Mouse (Mus musculus): ENCODE results near the gene Sorcs2. TPM values are rescaled to one million over a fixed set of nuclear protein-coding genes. Genes with fewer than 3 reads are reported as not detected.

The Sorcs2 gene
- polyA plus RNA-seq (2015; fragmentation: Nextera tagmentation; extraction: Ambion mirVana) = 7.3 and 7.9 TPM in 2 replicates

DNA sequence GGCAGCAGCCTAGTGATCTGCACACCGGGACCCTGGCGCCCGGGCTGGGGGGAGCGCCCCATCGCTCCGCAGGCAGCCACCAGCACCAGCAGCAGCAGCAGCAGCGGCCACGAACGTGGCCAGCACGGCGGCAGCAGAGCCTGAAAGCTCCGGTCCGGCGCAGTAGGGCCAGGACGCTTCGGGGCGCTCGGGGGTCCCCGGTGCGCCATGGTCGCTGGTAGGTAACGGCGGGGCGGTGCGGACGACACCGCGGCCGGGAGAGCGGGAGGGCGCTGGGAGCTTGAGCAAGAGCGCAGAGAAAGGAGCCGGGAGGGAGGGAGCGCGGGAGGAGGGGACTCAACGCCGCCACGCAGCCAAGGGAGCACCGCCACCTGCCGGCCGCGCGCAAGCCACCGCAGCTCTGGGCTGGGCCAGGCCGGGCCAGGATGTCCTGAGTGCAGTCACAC lies at the start of gene Sorcs2:
Gene Sorcs2, minus strand, starts transcription at position 303 of the 446 bp plus-strand sequence.
- no peaks in the 10 kb centered on the region for H3K36me3 ChIP-seq
- ATAC-seq (replicated peaks) = peak; percentile 92
- WGBS = under 1% methylated on average over 41 of the region's 45 CpGs
- no peaks in the 10 kb centered on the region for H3K9me3 ChIP-seq
- H3K27me3 ChIP-seq = no peaks in the 10 kb centered on the region; the same call in 1 of the 2 replicates
- peak within 1 kb of the TSS; percentile 100 for H3K4me2 ChIP-seq (replicated peaks)
- H3K9ac ChIP-seq (replicated peaks) = peak within 1 kb of the TSS; percentile 89
- peaks cover 34% of the 10 kb centered on the region for H3K4me1 ChIP-seq
- H3K4me3 ChIP-seq = peak within 1 kb of the TSS; percentile 80
- no peak within 1 kb of the TSS for H3K27ac ChIP-seq (replicated peaks)

DNA sequence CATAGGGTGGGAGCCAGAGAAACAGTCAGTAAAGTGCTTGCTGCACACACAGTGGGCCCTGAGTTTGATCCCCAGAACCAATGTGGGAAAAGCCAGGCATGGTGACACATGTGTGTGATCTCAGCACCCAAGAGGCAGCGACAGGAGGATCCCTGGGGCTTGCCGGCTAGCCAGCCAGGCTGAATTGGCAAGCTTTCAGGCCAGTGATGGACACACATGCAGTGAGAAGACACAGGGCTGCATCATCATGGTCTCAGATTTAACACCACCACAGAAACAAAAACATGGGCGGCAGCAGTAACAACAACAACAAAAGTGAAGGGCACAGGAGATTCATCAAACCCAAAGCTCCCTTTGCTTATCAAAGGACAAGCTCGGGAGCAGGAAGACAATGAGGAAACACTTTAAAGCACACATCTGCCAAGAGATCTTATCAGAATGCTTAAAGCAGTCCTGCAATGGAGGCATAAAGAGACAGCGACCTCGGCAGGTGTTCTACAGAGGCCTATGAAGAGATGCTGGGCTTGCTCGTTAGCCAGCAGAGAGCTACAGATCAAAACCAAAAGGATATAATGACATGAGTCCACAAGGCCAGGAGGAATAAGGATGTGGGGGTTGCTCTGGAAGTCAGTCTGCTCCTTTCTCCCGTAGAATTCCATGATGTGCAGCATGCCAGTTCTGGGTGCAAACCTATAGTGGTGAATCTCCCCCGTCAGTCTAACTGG lies 48.4 kb upstream of the Sorcs2 start:
- ATAC-seq (replicated peaks) = no peak

DNA sequence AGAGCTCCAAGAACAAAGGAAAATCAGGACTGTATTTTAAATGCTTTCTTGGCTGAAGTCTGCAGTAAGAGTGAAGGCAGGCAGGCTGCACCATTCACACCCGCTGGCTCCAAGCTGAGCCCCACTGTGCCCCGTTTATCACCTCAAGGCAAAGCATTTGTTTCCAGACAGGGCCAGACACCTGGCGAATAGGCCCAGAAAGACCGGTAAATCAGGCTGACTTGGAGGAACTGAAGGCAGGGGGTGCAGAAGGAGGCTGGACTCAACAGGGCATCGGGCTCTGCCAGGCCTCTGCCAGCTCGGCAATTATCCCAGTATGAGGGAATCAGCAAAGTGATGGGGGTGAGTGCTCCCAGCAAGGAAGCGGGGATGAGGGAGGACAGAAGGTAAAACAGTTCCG lies 47.1 kb upstream of the Sorcs2 start:
- no peak for ATAC-seq (replicated peaks)

More for the DNA sequence above, 48.4 kb upstream of the Sorcs2 start:
- Histone ChIP-seq H3K27ac (replicated peaks) (no peak overlapping the region), H3K9ac (replicated peaks) (no peak overlapping the region), H3K9me3 (no peaks in the 10 kb centered on the region), H3K27me3 (no peaks in the 10 kb centered on the region), H3K4me2 (replicated peaks) (no peak overlapping the region), H3K4me1 (peaks cover 12% of the 10 kb centered on the region), H3K36me3 (no peaks in the 10 kb centered on the region), H3K4me3 (no peak overlapping the region)
- WGBS = 42% methylated on average over 9 of the region's 9 CpGs

DNA sequence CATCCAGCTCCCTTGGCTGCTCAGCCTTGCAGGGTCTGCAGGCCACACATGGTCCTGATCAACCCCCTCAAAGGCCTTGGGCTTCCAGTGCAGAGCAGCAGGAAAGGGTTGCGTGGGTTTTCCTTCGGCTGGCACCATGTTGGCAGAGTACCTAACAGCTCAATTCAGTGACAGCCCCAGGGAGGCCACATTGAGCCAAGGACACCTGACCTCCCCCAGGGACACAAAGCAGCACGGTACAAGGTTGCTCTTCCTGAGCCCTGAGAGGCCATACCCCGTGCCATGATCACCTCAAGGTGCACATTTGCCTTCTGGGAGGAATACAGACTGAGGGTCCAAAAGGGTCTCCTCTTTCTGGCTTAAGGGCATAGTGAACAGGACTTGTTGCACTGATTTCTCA lies 46.7 kb upstream of the Sorcs2 start:
- peak overlapping the region; percentile 31; the same call in 1 of the 2 replicates for H3K27ac ChIP-seq (replicated peaks)
- no peak for ATAC-seq (replicated peaks)
- H3K36me3 ChIP-seq = no peaks in the 10 kb centered on the region
- H3K4me2 ChIP-seq (replicated peaks) = no peak overlapping the region
- H3K9ac ChIP-seq (replicated peaks) = no peak overlapping the region
- no peaks in the 10 kb centered on the region for H3K9me3 ChIP-seq
- no peaks in the 10 kb centered on the region for H3K27me3 ChIP-seq
- no peak overlapping the region for H3K4me3 ChIP-seq
- H3K4me1 ChIP-seq = peaks cover 12% of the 10 kb centered on the region
- WGBS = 62% methylated on average over 4 of the region's 4 CpGs

More for the DNA sequence above, 47.1 kb upstream of the Sorcs2 start:
- H3K27me3 ChIP-seq = no peaks in the 10 kb centered on the region
- H3K27ac ChIP-seq (replicated peaks) = peak overlapping the region; percentile 31; the same call in 1 of the 2 replicates
- no peak overlapping the region for H3K9ac ChIP-seq (replicated peaks)
- H3K9me3 ChIP-seq = no peaks in the 10 kb centered on the region
- H3K4me3 ChIP-seq = no peak overlapping the region
- peaks cover 12% of the 10 kb centered on the region for H3K4me1 ChIP-seq
- no peak overlapping the region for H3K4me2 ChIP-seq (replicated peaks)
- WGBS = 29% methylated on average over 8 of the region's 8 CpGs
- H3K36me3 ChIP-seq = no peaks in the 10 kb centered on the region

DNA sequence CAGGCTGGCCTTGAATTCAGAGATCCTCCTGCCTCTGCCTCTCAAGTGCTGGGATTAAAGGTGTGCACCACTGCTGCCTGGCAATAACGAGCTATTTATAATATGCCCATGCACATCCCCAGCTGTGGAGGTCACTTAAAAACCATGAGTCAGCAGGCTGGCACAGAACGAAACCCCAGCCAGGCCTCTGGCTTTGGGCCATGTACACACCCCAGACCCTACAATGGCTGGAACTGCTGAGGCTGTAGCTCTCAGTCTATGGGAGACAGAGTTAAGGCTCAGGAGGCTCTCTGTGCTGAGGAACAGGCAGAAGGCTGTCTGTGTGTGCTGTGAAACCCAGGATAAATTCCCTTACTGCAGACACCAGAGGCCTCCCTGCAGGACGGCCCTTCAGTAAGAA lies 42.8 kb upstream of the Sorcs2 start:
- H3K27ac ChIP-seq (replicated peaks) = no peak overlapping the region
- no peak overlapping the region for H3K4me2 ChIP-seq (replicated peaks)
- no peak overlapping the region for H3K4me3 ChIP-seq
- H3K27me3 ChIP-seq = no peaks in the 10 kb centered on the region
- H3K9ac ChIP-seq (replicated peaks) = no peak overlapping the region
- no peak for ATAC-seq (replicated peaks)
- no peaks in the 10 kb centered on the region for H3K9me3 ChIP-seq
- no peaks in the 10 kb centered on the region for H3K36me3 ChIP-seq
- 57% methylated on average over 3 of the region's 3 CpGs for WGBS
- H3K4me1 ChIP-seq = peaks cover 12% of the 10 kb centered on the region

DNA sequence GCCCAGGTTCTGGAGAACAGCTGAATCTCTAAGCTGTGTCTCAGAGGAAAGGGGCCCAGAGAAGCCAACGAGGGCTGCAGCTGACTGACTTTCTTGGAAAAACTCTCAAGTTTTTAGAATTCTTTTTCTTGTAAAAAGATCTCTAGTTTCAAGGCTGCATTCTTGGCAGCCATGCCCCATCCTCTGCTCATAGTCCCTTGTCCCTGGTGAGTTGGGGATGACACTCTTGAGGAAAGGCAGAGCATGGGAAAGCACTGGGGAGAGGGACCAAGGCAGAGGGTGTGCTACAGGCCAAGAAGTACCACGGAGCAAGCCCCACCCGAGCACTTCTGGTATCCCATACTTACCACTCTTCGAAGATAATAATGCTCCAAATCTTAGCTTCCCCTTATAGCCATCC lies 38.9 kb upstream of the Sorcs2 start:
- H3K4me2 ChIP-seq (replicated peaks) = no peak overlapping the region
- no peaks in the 10 kb centered on the region for H3K9me3 ChIP-seq
- no peaks in the 10 kb centered on the region for H3K36me3 ChIP-seq
- H3K4me3 ChIP-seq = no peak overlapping the region
- H3K9ac ChIP-seq (replicated peaks) = no peak overlapping the region
- no peak for ATAC-seq (replicated peaks)
- H3K4me1 ChIP-seq = peaks cover 11% of the 10 kb centered on the region
- no peak overlapping the region for H3K27ac ChIP-seq (replicated peaks)
- H3K27me3 ChIP-seq = no peaks in the 10 kb centered on the region
- 85% methylated on average over 4 of the region's 4 CpGs for WGBS

DNA sequence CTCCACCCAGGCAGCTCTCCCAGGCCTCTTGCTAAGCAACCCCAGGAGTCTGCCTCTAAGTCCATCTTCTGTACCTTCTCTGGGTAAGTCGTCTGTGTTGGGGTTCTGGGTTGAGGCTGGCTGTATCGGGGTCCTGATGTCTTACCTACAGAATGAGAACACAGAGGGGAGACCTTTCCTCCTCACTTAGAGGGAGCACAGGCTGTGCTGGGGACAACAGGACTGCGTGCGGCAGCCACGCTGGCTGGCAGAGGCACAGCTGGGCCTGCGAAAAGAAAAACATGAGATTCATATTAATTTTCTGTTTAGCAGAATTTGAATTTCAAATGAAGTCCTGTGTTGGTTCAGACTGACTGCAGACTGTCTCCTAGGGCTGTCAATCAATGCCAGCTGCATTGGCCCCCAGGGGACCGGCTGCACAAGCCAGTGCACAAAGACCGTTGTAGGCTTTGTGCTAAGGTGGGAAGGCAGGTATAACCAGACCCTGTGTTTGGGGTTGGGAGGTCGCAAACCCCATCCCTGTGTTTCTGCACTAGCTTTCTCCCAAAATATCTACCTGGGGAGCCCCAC lies 36.5 kb upstream of the Sorcs2 start:
- Histone ChIP-seq H3K4me1 (peaks cover 11% of the 10 kb centered on the region), H3K9me3 (no peaks in the 10 kb centered on the region), H3K9ac (replicated peaks) (no peak overlapping the region), H3K4me3 (no peak overlapping the region), H3K27me3 (no peaks in the 10 kb centered on the region), H3K36me3 (no peaks in the 10 kb centered on the region), H3K27ac (replicated peaks) (peak overlapping the region; percentile 83), H3K4me2 (replicated peaks) (no peak overlapping the region)
- WGBS = 51% methylated on average over 9 of the region's 9 CpGs
- ATAC-seq (replicated peaks) = peak; percentile 72

DNA sequence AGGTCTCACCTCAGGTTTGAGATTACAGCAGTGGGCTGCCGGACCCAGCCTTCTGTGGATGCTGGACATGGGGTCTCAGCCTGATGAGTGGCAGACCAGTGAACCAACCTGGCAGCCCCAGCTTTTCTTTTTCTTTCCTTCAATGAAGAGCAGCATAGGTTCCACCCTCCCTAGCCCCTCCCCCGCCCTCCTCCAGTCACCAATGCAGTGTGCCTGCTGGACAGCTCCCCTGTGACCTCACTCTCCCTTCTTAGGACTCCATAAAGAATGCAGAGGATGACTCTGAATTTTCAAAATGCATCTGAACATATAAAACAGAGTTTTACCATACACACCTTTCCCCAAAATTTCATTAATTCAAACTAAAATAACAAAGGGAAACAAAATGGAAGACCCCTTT lies 33.8 kb upstream of the Sorcs2 start:
- Histone ChIP-seq H3K4me1 (peaks cover 11% of the 10 kb centered on the region), H3K9ac (replicated peaks) (no peak overlapping the region), H3K9me3 (no peaks in the 10 kb centered on the region), H3K27me3 (no peaks in the 10 kb centered on the region), H3K4me3 (no peak overlapping the region), H3K36me3 (no peaks in the 10 kb centered on the region), H3K4me2 (replicated peaks) (no peak overlapping the region), H3K27ac (replicated peaks) (no peak overlapping the region)
- 67% methylated on average over 2 of the region's 2 CpGs for WGBS
- ATAC-seq (replicated peaks) = no peak

DNA sequence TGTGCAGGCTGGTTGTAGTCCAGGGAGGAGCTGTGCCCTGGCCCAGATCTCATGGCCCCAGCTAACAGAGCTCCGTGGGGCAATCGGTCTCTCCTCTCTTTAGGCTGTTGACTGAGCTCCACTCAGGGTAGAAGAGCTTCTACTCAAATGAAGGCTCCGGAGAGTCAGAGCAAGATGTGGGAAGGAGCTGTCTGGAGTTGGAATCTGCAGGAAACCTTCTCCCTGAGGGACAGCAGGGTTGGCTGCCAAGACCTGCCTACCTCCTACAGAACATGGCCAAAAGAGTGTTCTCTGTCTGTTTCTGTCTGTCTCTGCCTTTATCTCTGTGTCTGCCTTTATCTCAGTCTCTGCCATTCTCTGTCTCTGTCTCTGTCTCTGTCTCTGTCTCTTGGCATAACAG lies 31.6 kb upstream of the Sorcs2 start:
- Histone ChIP-seq H3K27ac (replicated peaks) (no peak overlapping the region), H3K9me3 (no peaks in the 10 kb centered on the region), H3K36me3 (no peaks in the 10 kb centered on the region), H3K9ac (replicated peaks) (no peak overlapping the region), H3K4me3 (no peak overlapping the region), H3K4me1 (peaks cover 5% of the 10 kb centered on the region), H3K4me2 (replicated peaks) (no peak overlapping the region), H3K27me3 (no peaks in the 10 kb centered on the region)
- WGBS = 89% methylated on average over 3 of the region's 3 CpGs
- no peak for ATAC-seq (replicated peaks)

DNA sequence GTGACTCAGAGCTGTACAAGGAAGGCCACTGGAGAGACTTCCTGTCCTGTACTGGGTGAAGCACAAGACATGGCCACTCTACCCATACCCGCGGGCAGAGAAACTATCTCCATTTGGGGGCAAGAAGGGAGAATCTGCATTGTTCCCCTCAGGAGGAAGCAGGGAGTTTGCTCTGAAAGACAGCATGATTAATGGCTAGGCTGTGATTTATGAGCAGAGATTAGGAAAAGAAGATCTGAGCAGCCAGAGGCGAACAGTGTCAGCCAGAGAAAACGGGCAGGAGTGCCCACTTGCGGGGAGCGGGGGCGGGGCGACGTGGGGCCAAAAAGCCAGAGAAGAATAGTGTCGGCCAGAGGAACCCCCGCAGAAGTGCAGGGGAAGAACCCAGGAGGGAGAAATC lies 29.9 kb upstream of the Sorcs2 start:
- no peak overlapping the region for H3K4me3 ChIP-seq
- no peaks in the 10 kb centered on the region for H3K27me3 ChIP-seq
- no peaks in the 10 kb centered on the region for H3K4me1 ChIP-seq
- no peaks in the 10 kb centered on the region for H3K9me3 ChIP-seq
- H3K9ac ChIP-seq (replicated peaks) = no peak overlapping the region
- no peak for ATAC-seq (replicated peaks)
- H3K4me2 ChIP-seq (replicated peaks) = no peak overlapping the region
- 56% methylated on average over 11 of the region's 11 CpGs for WGBS
- no peak overlapping the region for H3K27ac ChIP-seq (replicated peaks)
- H3K36me3 ChIP-seq = no peaks in the 10 kb centered on the region

DNA sequence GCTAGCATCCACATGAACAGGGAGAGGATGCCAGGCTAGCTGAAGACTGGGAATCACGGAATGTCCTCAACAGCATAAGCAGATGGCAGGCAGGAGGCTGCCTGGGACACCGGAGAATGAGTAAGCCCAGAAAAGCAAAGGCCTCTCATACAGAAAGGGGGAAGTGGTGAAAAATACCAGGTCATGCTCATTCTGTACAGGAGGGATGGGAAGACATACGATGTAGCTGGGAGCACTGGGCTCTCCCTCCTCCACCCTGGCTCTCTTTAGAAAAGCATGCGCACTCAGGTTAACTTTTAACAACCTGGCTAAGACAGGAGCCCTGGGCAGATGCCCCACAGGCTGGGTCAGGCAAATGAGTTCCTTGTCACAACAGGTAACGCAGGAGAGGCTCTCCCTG lies 28.5 kb upstream of the Sorcs2 start:
- Histone ChIP-seq H3K4me3 (no peak overlapping the region), H3K36me3 (no peaks in the 10 kb centered on the region), H3K9ac (replicated peaks) (no peak overlapping the region), H3K27me3 (no peaks in the 10 kb centered on the region), H3K4me1 (no peaks in the 10 kb centered on the region), H3K4me2 (replicated peaks) (no peak overlapping the region), H3K9me3 (no peaks in the 10 kb centered on the region), H3K27ac (replicated peaks) (no peak overlapping the region)
- WGBS = 76% methylated on average over 5 of the region's 5 CpGs
- ATAC-seq (replicated peaks) = no peak

DNA sequence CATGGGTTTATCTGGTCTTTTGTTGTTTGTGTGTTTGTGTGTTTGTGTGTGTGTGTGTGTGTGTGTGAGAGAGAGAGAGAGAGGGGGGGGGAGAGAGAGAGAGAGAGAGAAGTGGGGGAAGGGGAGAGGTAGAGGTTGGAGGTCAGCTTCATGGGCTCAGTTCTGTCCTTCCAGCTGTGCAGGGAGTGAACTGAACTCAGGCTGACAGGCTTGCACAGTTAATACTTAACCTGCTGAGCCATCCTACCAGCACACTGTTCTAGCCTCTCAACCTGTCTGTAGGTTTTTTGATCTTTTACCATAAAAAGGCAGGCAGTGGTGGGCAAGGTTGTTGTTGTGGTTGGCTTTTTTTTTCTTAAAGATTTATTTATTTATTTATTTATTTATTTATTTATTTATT lies 26.7 kb upstream of the Sorcs2 start:
- ATAC-seq (replicated peaks) = no peak
- no peaks in the 10 kb centered on the region for H3K4me1 ChIP-seq
- H3K9me3 ChIP-seq = no peaks in the 10 kb centered on the region

DNA sequence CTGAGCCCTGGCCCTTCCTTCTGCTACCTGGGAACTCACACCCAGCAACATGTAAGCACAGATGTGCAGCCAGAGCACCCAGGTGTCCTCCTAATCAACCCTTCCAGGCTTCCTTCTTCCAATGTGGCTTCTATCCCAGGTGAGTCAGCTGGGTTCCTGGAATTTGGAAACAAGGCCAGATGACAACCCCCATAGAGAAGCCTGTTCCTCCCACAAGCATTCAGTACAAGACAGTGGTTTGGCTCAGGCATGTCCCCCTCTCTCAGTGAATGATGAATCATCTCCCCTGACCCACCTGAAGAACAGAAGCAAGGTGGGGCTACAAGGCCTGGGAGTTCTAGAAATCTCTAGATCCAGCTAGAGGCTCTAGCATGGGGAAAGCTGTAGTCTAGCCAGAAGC lies 24.8 kb upstream of the Sorcs2 start:
- Histone ChIP-seq H3K4me1 (no peaks in the 10 kb centered on the region), H3K27ac (replicated peaks) (no peak overlapping the region), H3K4me2 (replicated peaks) (no peak overlapping the region), H3K9me3 (no peaks in the 10 kb centered on the region), H3K9ac (replicated peaks) (no peak overlapping the region), H3K27me3 (no peaks in the 10 kb centered on the region), H3K4me3 (no peak overlapping the region), H3K36me3 (no peaks in the 10 kb centered on the region)
- no peak for ATAC-seq (replicated peaks)

More for the DNA sequence above, 26.7 kb upstream of the Sorcs2 start:
- Histone ChIP-seq H3K27me3 (no peaks in the 10 kb centered on the region), H3K36me3 (no peaks in the 10 kb centered on the region), H3K27ac (replicated peaks) (no peak overlapping the region), H3K9ac (replicated peaks) (no peak overlapping the region), H3K4me3 (no peak overlapping the region), H3K4me2 (replicated peaks) (no peak overlapping the region)
